Mouse (Mus musculus) stomach, postnatal 0 days (tissue): Measurements from ENCODE around the gene Cog2. TPM values are rescaled to one million over a fixed set of nuclear protein-coding genes. Genes with fewer than 3 reads are reported as not detected.

Experiments
- ATAC-seq: fragments of 200-750 bp; cut with Nextera tagmentation; 2 replicates; pipeline ENCODE4 v1.8.0; 2017; ENCODE audit not compliant: low FRiP score, low TSS enrichment
- DNase-seq: peaks from one replicate; pipeline ENCODE4 v3.0.0-alpha.2; 2016; ENCODE audit warnings: low spot score
- H3K27ac ChIP-seq: fragments of 300-500 bp; sonication (generic); replicated peaks from 2 replicates; pipeline ENCODE4 v1.5.1; 2014; ENCODE audit warnings: mild to moderate bottlenecking, control low read depth
- H3K27me3 ChIP-seq: fragments of 300-500 bp; sonication (generic); 2 replicates; pipeline ENCODE4 v1.6.1; 2014; ENCODE audit warnings: low read length; ENCODE audit not compliant: control insufficient read depth, insufficient read depth
- H3K36me3 ChIP-seq: fragments of 300-500 bp; sonication (generic); 2 replicates; pipeline ENCODE4 v1.6.1; 2014; ENCODE audit warnings: low read length, mixed read lengths; ENCODE audit not compliant: control insufficient read depth, insufficient read depth
- H3K4me1 ChIP-seq: fragments of 300-500 bp; sonication (generic); replicated peaks from 2 replicates; pipeline ENCODE4 v1.6.1; 2014; ENCODE audit warnings: antibody characterized with exemption; ENCODE audit not compliant: control insufficient read depth, insufficient read depth
- H3K4me2 ChIP-seq: fragments of 300-500 bp; sonication (generic); replicated peaks from 2 replicates; pipeline ENCODE4 v1.6.1; 2014; ENCODE audit warnings: low read depth, mild to moderate bottlenecking, control low read depth, moderate library complexity
- H3K4me3 ChIP-seq: fragments of 300-500 bp; sonication (generic); 2 replicates; pipeline ENCODE4 v1.5.1; 2014; ENCODE audit warnings: low read depth, low read length, control low read depth
- H3K9ac ChIP-seq: fragments of 300-500 bp; sonication (generic); 2 replicates; pipeline ENCODE4 v1.6.1; 2014; ENCODE audit warnings: mild to moderate bottlenecking, low read length, control low read depth, mixed read lengths
- H3K9me3 ChIP-seq: fragments of 300-500 bp; sonication (generic); 2 replicates; pipeline ENCODE4 v1.6.1; 2016; ENCODE audit warnings: low read length; ENCODE audit not compliant: control insufficient read depth
- CTCF ChIP-seq: IDR thresholded peaks from 2 replicates; pipeline ENCODE4 v1.5.1; 2016; ENCODE audit warnings: antibody characterized with exemption, low read depth, mild to moderate bottlenecking, moderate library complexity
- EP300 ChIP-seq: optimal IDR thresholded peaks from 2 replicates; pipeline ENCODE3; 2016; ENCODE audit warnings: antibody characterized with exemption
- WGBS: fragments of 180-500 bp; shearing (Covaris S2); extraction: QIAGEN DNeasy Blood & Tissue Kit; methylation state at CpG from one replicate; pipeline ENCODE4 v1.1.7; 2014; 5-methylcytosine and 5-hydroxymethylcytosine counted together
- polyA plus RNA-seq: library from polyadenylated mRNA; unstranded; fragments of >200 nt; fragmentation: Nextera tagmentation; extraction: Ambion mirVana; gene quantifications from 2 replicates; pipeline ENCODE4 v1.2.1, GENCODE M21; 2015

The Cog2 gene
- polyA plus RNA-seq, 1 experiment from 2014 or later = 23.3 TPM

- Histone ChIP-seq H3K9ac (no peak overlapping the region), H3K4me3 (no peak overlapping the region), H3K27me3 (no peaks in the 10 kb centered on the region), H3K4me1 (no peaks in the 10 kb centered on the region), H3K9me3 (no peaks in the 10 kb centered on the region), H3K4me2 (no peak overlapping the region), H3K36me3 (no peaks in the 10 kb centered on the region), H3K27ac (no peak overlapping the region)
- DNase-seq = no peak
- TF ChIP-seq EP300 (no peak), CTCF (no peak)
- no peak for ATAC-seq
Observed at GRCm38 (mm10) chr8:124572430-124572775, 51.8 kb downstream of the Cog2 start.

GRCm38 (mm10) chr8:124573552-124574340 lies 53.2 kb downstream of the Cog2 start:
- peak; percentile 93 for DNase-seq
- Histone ChIP-seq H3K9ac (no peak overlapping the region), H3K27me3 (no peaks in the 10 kb centered on the region), H3K36me3 (no peaks in the 10 kb centered on the region), H3K4me3 (no peak overlapping the region), H3K4me2 (no peak overlapping the region), H3K27ac (peak overlapping the region; percentile 70), H3K9me3 (no peaks in the 10 kb centered on the region), H3K4me1 (no peaks in the 10 kb centered on the region)
- 57% methylated on average over 15 of the region's 15 CpGs for WGBS
- peak; percentile 42; the same call in 1 of the 2 replicates for ATAC-seq
- TF ChIP-seq EP300 (no peak), CTCF (peak; percentile 93)

GRCm38 (mm10) chr8:124575811-124576210 lies 55.2 kb downstream of the Cog2 start, which contains the start of gene Capn9:
Gene Capn9 (plus strand): TSS chr8:124576111.
- Histone ChIP-seq H3K36me3 (no peaks in the 10 kb centered on the region), H3K27me3 (no peaks in the 10 kb centered on the region), H3K4me3 (no peak within 1 kb of the TSS), H3K27ac (0 out of 2 replicates have a peak within 1 kb of the TSS, but pooled peaks have one; percentile 9), H3K9me3 (no peaks in the 10 kb centered on the region), H3K9ac (no peak within 1 kb of the TSS; the same call in 1 of the 2 replicates), H3K4me2 (no peak within 1 kb of the TSS), H3K4me1 (no peaks in the 10 kb centered on the region)
- TF ChIP-seq EP300 = no peak
- WGBS = 68% methylated on average over 8 of the region's 8 CpGs
- ATAC-seq (no peak), DNase-seq (peak; percentile 32)

GRCm38 (mm10) chr8:124576751-124577150 lies 56.2 kb downstream of the Cog2 start:
- H3K36me3 ChIP-seq = no peaks in the 10 kb centered on the region
- 0 out of 2 replicates have a peak overlapping the region, but pooled peaks have one; percentile 9 for H3K27ac ChIP-seq
- ATAC-seq (peak; percentile 96), DNase-seq (peak; percentile 80)
- H3K4me3 ChIP-seq = no peak overlapping the region
- 63% methylated on average over 1 of the region's 1 CpGs for WGBS
- no peaks in the 10 kb centered on the region for H3K4me1 ChIP-seq
- no peak overlapping the region for H3K4me2 ChIP-seq
- no peak overlapping the region for H3K9ac ChIP-seq
- no peaks in the 10 kb centered on the region for H3K27me3 ChIP-seq
- TF ChIP-seq CTCF = no peak; the same call in 1 of the 2 replicates
- no peak for TF ChIP-seq EP300
- H3K9me3 ChIP-seq = no peaks in the 10 kb centered on the region

GRCm38 (mm10) chr8:124585718-124586425 lies 65.3 kb downstream of the Cog2 start:
- Histone ChIP-seq H3K4me2 (no peak overlapping the region), H3K27me3 (no peaks in the 10 kb centered on the region), H3K9me3 (no peaks in the 10 kb centered on the region), H3K4me3 (no peak overlapping the region), H3K36me3 (no peaks in the 10 kb centered on the region), H3K4me1 (0 out of 2 replicates have a peak, but pooled peaks cover 2% of the 10 kb centered on the region), H3K9ac (no peak overlapping the region), H3K27ac (no peak overlapping the region; the same call in 1 of the 2 replicates)
- peak; percentile 85 for ATAC-seq
- peak; percentile 36 for DNase-seq
- WGBS = 22% methylated on average over 3 of the region's 3 CpGs
- TF ChIP-seq CTCF (no peak), EP300 (no peak)

- 94% methylated on average over 2 of the region's 2 CpGs for WGBS
- Histone ChIP-seq H3K4me3 (no peak overlapping the region), H3K36me3 (no peaks in the 10 kb centered on the region), H3K9me3 (no peaks in the 10 kb centered on the region), H3K9ac (no peak overlapping the region), H3K4me1 (0 out of 2 replicates have a peak, but pooled peaks cover 2% of the 10 kb centered on the region), H3K27ac (no peak overlapping the region), H3K27me3 (no peaks in the 10 kb centered on the region), H3K4me2 (no peak overlapping the region)
- TF ChIP-seq CTCF (no peak), EP300 (no peak)
- ATAC-seq = no peak
- DNase-seq = no peak
Observed at GRCm38 (mm10) chr8:124586556-124586955, 66.0 kb downstream of the Cog2 start.
